Mouse (Mus musculus): Measurements from ENCODE around the gene Vwa2.

GRCm38 (mm10) chr19:56940507-56940906 is 66.5 kb downstream of the Vwa2 start:
- TF ChIP-seq CTCF (IDR thresholded peaks at IDR 0.05; ENCODE audit: borderline replicate concordance, control insufficient read depth, extremely low read depth, insufficient read depth, low read length, poor library complexity) (no peak), POLR2A (IDR thresholded peaks at IDR 0.05; ENCODE audit: control insufficient read depth, extremely low read depth, insufficient read depth, low read length, poor library complexity) (no peak)

Measured in thymus, adult 2 months (tissue).